Mouse (Mus musculus) myocyte (in vitro differentiated cells): ENCODE results near the gene Lrrc36. TPM values are rescaled to one million over a fixed set of nuclear protein-coding genes. Genes with fewer than 3 reads are reported as not detected.

Experiments used
- H3K27me3 ChIP-seq: one replicate; pipeline ENCODE4 v1.6.1; 2011; ENCODE audit not compliant: control insufficient read depth, insufficient read depth, insufficient read length
- H3K36me3 ChIP-seq: one replicate; pipeline ENCODE4 v1.6.1; 2011; ENCODE audit not compliant: control insufficient read depth, insufficient read depth
- H3K4me2 ChIP-seq: one replicate; pipeline ENCODE4 v1.6.1; 2011; ENCODE audit warnings: low read depth, control low read depth
- H3K4me3 ChIP-seq: one replicate; pipeline ENCODE4 v1.5.1; 2011; ENCODE audit warnings: mild to moderate bottlenecking, control low read depth, moderate library complexity
- H3K79me2 ChIP-seq: one replicate; pipeline ENCODE4 v1.6.1; 2011; ENCODE audit not compliant: control insufficient read depth, insufficient read depth
- H3ac ChIP-seq: one replicate; pipeline ENCODE4 v1.6.1; 2011; ENCODE audit not compliant: control insufficient read depth, insufficient read length
- CEBPB ChIP-seq: IDR thresholded peaks from 2 replicates; pipeline ENCODE4 v1.6.1; 2011; ENCODE audit warnings: mild to moderate bottlenecking, moderate library complexity; ENCODE audit not compliant: poor library complexity, insufficient read depth, severe bottlenecking
- E2F4 ChIP-seq: IDR thresholded peaks from one replicate; pipeline ENCODE4 v1.6.1; 2011; ENCODE audit warnings: mild to moderate bottlenecking, control low read depth, moderate library complexity; ENCODE audit not compliant: insufficient read depth
- MAX ChIP-seq: IDR thresholded peaks from one replicate; pipeline ENCODE4 v1.6.1; 2011; ENCODE audit warnings: low read depth, mild to moderate bottlenecking, control low read depth
- MYOD1 ChIP-seq, 3 experiments: IDR thresholded peaks; one replicate each; pipeline ENCODE4 v1.6.1; 2011; ENCODE audit warnings: control low read depth in 2 of 3, low read depth in 2 of 3, mild to moderate bottlenecking in 2 of 3, moderate library complexity in 1 of 3; ENCODE audit not compliant: insufficient read length in 2 of 3, control insufficient read depth in 1 of 3
- MYOG ChIP-seq, 3 experiments: IDR thresholded peaks; one replicate each; pipeline ENCODE4 v1.6.1; 2011; ENCODE audit warnings: control low read depth in 2 of 3, low read depth in 2 of 3, mild to moderate bottlenecking in 2 of 3; ENCODE audit not compliant: insufficient read length in 2 of 3, control insufficient read depth in 1 of 3, insufficient read depth in 1 of 3
- POLR2A ChIP-seq: IDR thresholded peaks from one replicate; pipeline ENCODE4 v1.6.1; 2011; ENCODE audit warnings: low read depth, mild to moderate bottlenecking, control low read depth, moderate library complexity; ENCODE audit not compliant: insufficient read length
- POLR2AphosphoS2 ChIP-seq: IDR thresholded peaks from one replicate; pipeline ENCODE4 v1.6.1; 2011; ENCODE audit warnings: low read depth, control low read depth; ENCODE audit not compliant: insufficient read length
- REST ChIP-seq: IDR thresholded peaks from one replicate; pipeline ENCODE4 v1.6.1; 2011; ENCODE audit warnings: mild to moderate bottlenecking, control low read depth, moderate library complexity; ENCODE audit not compliant: insufficient read depth, insufficient read length
- SRF ChIP-seq: IDR thresholded peaks from one replicate; pipeline ENCODE4 v1.6.1; 2011; ENCODE audit warnings: low read depth; ENCODE audit not compliant: control insufficient read depth, insufficient read length
- TCF12 ChIP-seq: IDR thresholded peaks from one replicate; pipeline ENCODE4 v1.6.1; 2011; ENCODE audit warnings: mild to moderate bottlenecking, control low read depth; ENCODE audit not compliant: poor library complexity, insufficient read depth, severe bottlenecking
- TCF3 ChIP-seq: IDR thresholded peaks from one replicate; pipeline ENCODE4 v1.6.1; 2011; ENCODE audit warnings: low read depth, control low read depth; ENCODE audit not compliant: insufficient read length
- USF1 ChIP-seq: IDR thresholded peaks from one replicate; pipeline ENCODE4 v1.6.1; 2011; ENCODE audit warnings: low read depth, mild to moderate bottlenecking, control low read depth, moderate library complexity
- polyA plus RNA-seq: library from polyadenylated mRNA; unstranded; fragments of >200 nt; fragmentation: generic; extraction: Trizol; gene quantifications from one replicate; pipeline ENCODE4 v1.2.1, GENCODE M21; 2012; ENCODE audit warnings: missing spikeins

Lrrc36 gene
- polyA plus RNA-seq, 1 experiment: not detected

GRCm38 (mm10) chr8:105393915-105394314 lies 19.5 kb upstream of the Lrrc36 start:
- H3K4me2 ChIP-seq: no peak overlapping the region
- no peaks in the 10 kb centered on the region for H3K36me3 ChIP-seq
- H3ac ChIP-seq: no peak overlapping the region
- H3K4me3 ChIP-seq: no peak overlapping the region
- no peaks in the 10 kb centered on the region for H3K79me2 ChIP-seq
- TF ChIP-seq MYOD1 (IDR thresholded peaks at IDR 0.05; ENCODE audit: control insufficient read depth in 1 of 3, insufficient read length in 2 of 3, low read depth in 2 of 3) (no peak), SRF (no peak), POLR2AphosphoS2 (no peak), REST (no peak), CEBPB (no peak), MAX (no peak), TCF12 (no peak), E2F4 (no peak), USF1 (no peak), TCF3 (no peak), POLR2A (no peak)
- H3K27me3 ChIP-seq: no peaks in the 10 kb centered on the region

GRCm38 (mm10) chr8:105397747-105398146 lies 15.6 kb upstream of the Lrrc36 start:
- Histone ChIP-seq H3K4me3 (no peak overlapping the region), H3K36me3 (no peaks in the 10 kb centered on the region), H3ac (no peak overlapping the region), H3K27me3 (no peaks in the 10 kb centered on the region), H3K79me2 (no peaks in the 10 kb centered on the region), H3K4me2 (no peak overlapping the region)
- TF ChIP-seq POLR2AphosphoS2: no peak
- no peak for TF ChIP-seq MYOG (IDR thresholded peaks at IDR 0.05; ENCODE audit: control insufficient read depth in 1 of 3, insufficient read depth in 1 of 3, insufficient read length in 2 of 3, low read depth in 2 of 3)

GRCm38 (mm10) chr8:105400016-105400415 lies 13.4 kb upstream of the Lrrc36 start:
- H3K27me3 ChIP-seq: no peaks in the 10 kb centered on the region
- H3K79me2 ChIP-seq: no peaks in the 10 kb centered on the region
- no peak overlapping the region for H3K4me2 ChIP-seq
- H3ac ChIP-seq: no peak overlapping the region
- TF ChIP-seq REST (no peak), MYOD1 (IDR thresholded peaks at IDR 0.05; ENCODE audit: control insufficient read depth in 1 of 3, insufficient read length in 2 of 3, low read depth in 2 of 3) (peak in 1 of 3 experiments; percentile 35), USF1 (no peak), MYOG (IDR thresholded peaks at IDR 0.05; ENCODE audit: control insufficient read depth in 1 of 3, insufficient read depth in 1 of 3, insufficient read length in 2 of 3, low read depth in 2 of 3) (peak in 2 of 3 experiments; percentile 4 to 25), TCF12 (no peak), TCF3 (no peak)
- H3K4me3 ChIP-seq: no peak overlapping the region
- H3K36me3 ChIP-seq: no peaks in the 10 kb centered on the region

GRCm38 (mm10) chr8:105403467-105403866 lies 9.9 kb upstream of the Lrrc36 start:
- Histone ChIP-seq H3ac (no peak overlapping the region), H3K27me3 (no peaks in the 10 kb centered on the region), H3K4me3 (no peak overlapping the region), H3K36me3 (no peaks in the 10 kb centered on the region), H3K4me2 (no peak overlapping the region), H3K79me2 (no peaks in the 10 kb centered on the region)
- TF ChIP-seq REST: no peak
- TF ChIP-seq MAX: no peak
- TF ChIP-seq MYOG (IDR thresholded peaks at IDR 0.05; ENCODE audit: control insufficient read depth in 1 of 3, insufficient read depth in 1 of 3, insufficient read length in 2 of 3, low read depth in 2 of 3): no peak
- no peak for TF ChIP-seq POLR2AphosphoS2
- TF ChIP-seq POLR2A: no peak
- no peak for TF ChIP-seq USF1
- no peak for TF ChIP-seq SRF
- no peak for TF ChIP-seq TCF3
- no peak for TF ChIP-seq E2F4
- no peak for TF ChIP-seq TCF12
- no peak for TF ChIP-seq MYOD1 (IDR thresholded peaks at IDR 0.05; ENCODE audit: control insufficient read depth in 1 of 3, insufficient read length in 2 of 3, low read depth in 2 of 3)
- no peak for TF ChIP-seq CEBPB

GRCm38 (mm10) chr8:105404496-105404895 lies 8.9 kb upstream of the Lrrc36 start:
- H3K27me3 ChIP-seq: no peaks in the 10 kb centered on the region
- no peak overlapping the region for H3ac ChIP-seq
- no peaks in the 10 kb centered on the region for H3K36me3 ChIP-seq
- H3K4me3 ChIP-seq: no peak overlapping the region
- no peak overlapping the region for H3K4me2 ChIP-seq
- TF ChIP-seq MAX (no peak), POLR2AphosphoS2 (no peak), SRF (no peak), MYOD1 (IDR thresholded peaks at IDR 0.05; ENCODE audit: control insufficient read depth in 1 of 3, insufficient read length in 2 of 3, low read depth in 2 of 3) (no peak), USF1 (no peak), E2F4 (no peak)
- no peaks in the 10 kb centered on the region for H3K79me2 ChIP-seq

GRCm38 (mm10) chr8:105406416-105406815 lies 7.0 kb upstream of the Lrrc36 start:
- no peaks in the 10 kb centered on the region for H3K79me2 ChIP-seq
- no peak overlapping the region for H3ac ChIP-seq
- no peak for TF ChIP-seq TCF3
- no peak for TF ChIP-seq TCF12
- TF ChIP-seq REST: no peak
- no peak overlapping the region for H3K4me2 ChIP-seq
- H3K4me3 ChIP-seq: no peak overlapping the region
- no peaks in the 10 kb centered on the region for H3K36me3 ChIP-seq
- no peaks in the 10 kb centered on the region for H3K27me3 ChIP-seq
